Mouse (Mus musculus) stomach, adult 2 months (tissue): ENCODE results near the gene Ythdf1. TPM values are rescaled to one million over a fixed set of nuclear protein-coding genes. Genes with fewer than 3 reads are reported as not detected.

ENCODE experiments used
- polyA plus RNA-seq: library from polyadenylated mRNA; depleted of rRNA; stranded (reverse); fragments of >200 nt; gene quantifications from 2 replicates; pipeline ENCODE4 v1.2.3, GENCODE M21; 2012; rRNA removed

Ythdf1 gene
- polyA plus RNA-seq: 5.8 and 12.1 TPM in 2 replicates

DNA sequence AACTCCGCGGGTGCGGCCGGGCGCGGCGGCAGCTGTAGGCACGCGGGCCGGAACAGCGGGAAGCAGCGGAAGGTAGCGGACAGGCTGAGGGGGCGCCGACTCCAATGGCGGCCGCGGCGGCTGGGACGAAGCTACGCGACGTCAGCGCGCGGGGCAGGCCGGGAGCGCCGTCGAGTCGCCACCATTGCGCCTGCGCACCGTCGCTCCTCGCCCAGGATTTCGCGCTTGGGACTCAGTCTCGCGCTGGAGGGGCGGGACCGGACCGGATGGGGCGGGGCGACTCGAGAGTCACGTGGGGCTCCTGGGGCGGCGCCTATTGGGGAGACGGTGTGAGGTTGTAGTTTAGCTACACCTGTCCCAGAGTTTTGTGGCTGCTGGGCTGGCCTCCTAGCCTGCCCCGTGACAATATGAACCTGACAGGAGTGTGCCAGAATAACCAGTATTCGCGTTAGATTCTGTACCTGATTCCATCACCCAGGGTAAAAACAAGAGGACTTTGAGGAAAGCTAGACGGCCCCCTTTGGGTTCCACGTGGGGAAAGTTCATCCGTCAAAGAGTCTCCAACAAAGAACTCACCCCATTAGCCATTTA lies at the start of gene Ythdf1:
Gene Ythdf1, minus strand, starts transcription at position 140 of the 591 bp plus-strand sequence.

DNA sequence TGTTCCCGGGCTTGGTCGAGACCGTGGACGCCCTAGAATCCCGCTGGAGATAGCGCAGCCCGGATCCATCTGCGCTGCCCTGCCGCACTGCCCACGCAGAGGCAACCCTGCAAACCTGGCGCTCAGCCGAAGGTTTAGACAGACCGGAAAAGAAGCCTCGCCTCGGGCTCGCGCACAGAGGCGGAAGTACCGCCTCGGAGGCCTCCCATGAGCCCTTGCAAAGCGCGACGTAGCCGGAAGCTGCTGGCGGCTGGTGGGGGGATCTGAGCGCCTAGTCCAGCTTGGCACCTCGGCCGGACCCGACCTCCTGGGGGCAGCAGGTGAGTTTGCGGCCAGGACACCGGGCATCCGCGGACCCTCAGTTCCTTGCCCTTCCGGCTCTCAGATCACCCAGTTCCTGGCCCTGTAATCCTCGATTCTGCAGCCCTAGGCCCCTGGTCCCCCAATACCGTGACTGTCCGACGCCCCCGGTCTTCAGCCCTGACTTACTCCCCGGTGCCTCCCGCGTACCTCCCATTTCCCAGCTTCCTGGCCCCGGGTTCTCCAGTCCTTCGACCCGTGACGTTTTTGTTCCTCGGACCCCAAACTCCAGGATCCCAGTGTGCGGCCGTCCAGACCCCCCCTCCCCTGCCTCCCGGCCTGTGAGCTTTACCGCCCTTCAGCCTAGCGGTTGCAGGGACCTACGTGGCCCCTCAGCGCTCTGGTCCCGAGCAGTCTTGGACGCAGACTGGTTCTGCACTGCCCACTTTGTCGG lies 46.4 kb upstream of the Ythdf1 start, which contains the start of gene Arfgap1:
Gene Arfgap1, plus strand, starts transcription at position 216 of the 754 bp plus-strand sequence.

DNA sequence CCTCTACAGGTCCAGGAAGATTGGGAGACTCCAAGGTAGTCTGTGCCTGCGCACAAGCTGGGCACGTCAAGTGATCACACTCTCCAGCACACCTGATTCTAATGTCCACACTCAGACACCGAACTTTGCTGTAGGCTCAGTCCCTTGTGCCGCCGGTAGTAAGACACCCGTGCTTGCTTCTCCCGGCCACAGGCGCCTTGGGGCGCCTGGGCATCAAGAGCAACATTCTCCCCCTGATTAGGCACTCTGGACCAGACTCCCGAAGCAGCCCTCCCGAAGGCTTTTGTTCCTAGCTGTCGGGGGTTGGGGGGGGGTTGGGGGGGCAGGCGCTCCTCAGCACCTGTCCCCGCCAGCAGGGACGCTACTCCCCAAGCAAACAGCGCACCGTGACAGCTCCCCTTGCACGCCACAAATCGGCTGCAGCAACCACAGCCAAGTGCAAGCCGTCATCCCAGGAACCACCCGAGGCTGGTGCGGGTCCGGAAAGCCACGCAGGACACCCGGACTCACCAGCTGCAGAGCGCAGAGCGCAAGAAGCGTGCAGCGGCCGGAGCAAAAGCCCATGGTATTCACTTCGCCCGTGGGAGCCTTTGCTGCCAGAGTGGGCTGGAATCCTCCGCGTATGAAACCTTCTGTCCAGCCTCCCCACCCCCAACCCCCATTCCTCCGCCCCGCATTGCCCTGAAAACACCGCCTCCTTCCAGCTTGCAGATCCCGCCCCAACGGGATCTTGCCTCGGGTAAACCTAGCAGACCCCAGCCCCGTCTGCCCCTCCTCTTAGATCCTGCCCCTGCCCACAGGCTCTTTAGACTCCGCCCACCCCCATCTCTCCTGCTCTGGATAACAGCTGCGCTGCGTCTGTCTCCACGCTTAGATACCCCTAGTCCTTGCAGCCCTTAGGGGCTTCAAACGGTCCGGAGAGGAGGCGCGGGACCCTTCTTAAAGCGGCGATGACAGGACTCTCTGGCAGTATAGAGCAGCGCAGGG lies 33.6 kb upstream of the Ythdf1 start, which contains the start of gene Nkain4:
Gene Nkain4, minus strand, starts transcription at position 639 of the 987 bp plus-strand sequence.

DNA sequence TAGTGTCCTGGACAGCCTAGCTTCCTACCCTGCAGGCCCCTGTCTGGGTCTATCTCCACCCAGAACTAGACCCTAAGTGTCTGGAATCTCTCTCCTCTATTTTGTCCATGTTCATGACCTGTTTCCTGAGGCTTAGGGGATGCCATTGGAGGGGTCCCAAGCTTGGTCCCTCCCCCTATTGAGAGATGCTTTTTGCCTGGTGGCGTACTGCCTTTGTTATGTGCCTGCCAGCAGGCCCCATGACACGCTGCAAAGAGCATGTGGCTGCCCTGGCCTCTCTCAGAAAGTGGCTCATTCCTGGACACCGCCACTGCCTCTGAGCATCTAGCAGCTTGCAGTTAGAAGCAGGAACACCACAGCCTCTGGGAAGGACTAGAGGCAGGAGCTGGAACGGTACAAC lies 8.0 kb upstream of the Ythdf1 start, which contains the start of gene Birc7:
Gene Birc7, plus strand, starts transcription at position 301 of the 400 bp plus-strand sequence.

Other genes starting within 250 kb of the Ythdf1 start
- 2.6 and 3.7 TPM in 2 replicates for gene Dido1, start 210.9 kb downstream of the Ythdf1 start, polyA plus RNA-seq
- gene Gid8, start 210.8 kb downstream of the Ythdf1 start, polyA plus RNA-seq: 11.6 and 12.9 TPM in 2 replicates
- gene Slc17a9, start 195.7 kb downstream of the Ythdf1 start, polyA plus RNA-seq: 11.7 and 12.3 TPM in 2 replicates
- not detected in 2 replicates for gene Bhlhe23, start 144.0 kb downstream of the Ythdf1 start, polyA plus RNA-seq
- gene Birc7, start 8.1 kb upstream of the Ythdf1 start, polyA plus RNA-seq: not detected in 2 replicates
- gene Nkain4, start 33.8 kb upstream of the Ythdf1 start, polyA plus RNA-seq: 6.1 and 8.3 TPM in 2 replicates
- 28.8 and 30.3 TPM in 2 replicates for gene Arfgap1, start 46.3 kb upstream of the Ythdf1 start, polyA plus RNA-seq
- gene Col20a1, start 65.6 kb upstream of the Ythdf1 start, polyA plus RNA-seq: 2.1 and 3.1 TPM in 2 replicates
- gene Chrna4, start 122.6 kb upstream of the Ythdf1 start, polyA plus RNA-seq: 0.01 TPM in 1 of 2 replicates, not detected in the other
- gene Kcnq2, start 214.4 kb upstream of the Ythdf1 start, polyA plus RNA-seq: 0.27 and 0.38 TPM in 2 replicates
- 9.4 and 9.6 TPM in 2 replicates for gene Eef1a2, start 236.1 kb upstream of the Ythdf1 start, polyA plus RNA-seq